Mouse (Mus musculus) liver, embryonic 13.5 days (tissue): ENCODE data around the gene Atp6v1d. TPM values are rescaled to one million over a fixed set of nuclear protein-coding genes. Genes with fewer than 3 reads are reported as not detected.
A peak's percentile ranks its signal among the peaks of the same experiment; 100 is the strongest.

ENCODE experiments used
- ATAC-seq: fragments of 200-750 bp; cut with Nextera tagmentation; 2 replicates; pipeline ENCODE4 v1.8.0; 2017; ENCODE audit warnings: low read depth, mild to moderate bottlenecking, moderate number of reproducible peaks, moderate library complexity
- DNase-seq: peaks from one replicate; pipeline ENCODE4 v3.0.0; 2022
- H3K27ac ChIP-seq: fragments of 300-500 bp; sonication (generic); 2 replicates; pipeline ENCODE4 v1.5.1; 2015; ENCODE audit warnings: moderate library complexity, mild to moderate bottlenecking, inconsistent platforms
- H3K27me3 ChIP-seq: fragments of 300-500 bp; sonication (generic); 2 replicates; pipeline ENCODE4 v1.6.1; 2015; ENCODE audit warnings: mild to moderate bottlenecking, inconsistent platforms
- H3K36me3 ChIP-seq: fragments of 300-500 bp; sonication (generic); 2 replicates; pipeline ENCODE4 v1.6.1; 2015; ENCODE audit warnings: mild to moderate bottlenecking, inconsistent platforms
- H3K4me1 ChIP-seq: fragments of 300-500 bp; sonication (generic); replicated peaks from 2 replicates; pipeline ENCODE4 v1.6.1; 2015; ENCODE audit warnings: inconsistent platforms
- H3K4me2 ChIP-seq: fragments of 300-500 bp; sonication (generic); 2 replicates; pipeline ENCODE4 v1.6.1; 2015; ENCODE audit warnings: inconsistent platforms, mild to moderate bottlenecking, moderate library complexity
- H3K4me3 ChIP-seq: fragments of 300-500 bp; sonication (generic); replicated peaks from 2 replicates; pipeline ENCODE4 v1.5.1; 2015; ENCODE audit warnings: mild to moderate bottlenecking, inconsistent platforms
- H3K9ac ChIP-seq: fragments of 300-500 bp; sonication (generic); 2 replicates; pipeline ENCODE4 v1.6.1; 2015; ENCODE audit warnings: mild to moderate bottlenecking, inconsistent platforms
- H3K9me3 ChIP-seq: fragments of 300-500 bp; sonication (generic); replicated peaks from 2 replicates; pipeline ENCODE4 v1.6.1; 2016; ENCODE audit warnings: inconsistent platforms
- WGBS: fragments of 180-500 bp; shearing (Covaris S2); methylation state at CpG from one replicate; pipeline ENCODE4 v1.1.7; 2015; ENCODE audit not compliant: insufficient replicate concordance; 5-methylcytosine and 5-hydroxymethylcytosine counted together
- polyA plus RNA-seq: library from polyadenylated mRNA; unstranded; fragments of >200 nt; fragmentation: Nextera tagmentation; extraction: Ambion mirVana; gene quantifications from 2 replicates; pipeline ENCODE4 v1.2.1, GENCODE M21; 2015

Gene Atp6v1d
- polyA plus RNA-seq, 1 experiment from 2014 or later: 28.0 TPM

GRCm38 (mm10) chr12:78874581-78874980 is 13.1 kb upstream of the Atp6v1d start:
- 93% methylated on average over 3 of the region's 3 CpGs for WGBS
- H3K36me3 ChIP-seq: peaks cover 76% of the 10 kb centered on the region
- ATAC-seq: no peak

GRCm38 (mm10) chr12:78868115-78868514 is 6.7 kb upstream of the Atp6v1d start:
- Histone ChIP-seq H3K27me3 (no peaks in the 10 kb centered on the region), H3K4me1 (peaks cover 21% of the 10 kb centered on the region), H3K36me3 (peaks cover 60% of the 10 kb centered on the region), H3K9ac (no peak overlapping the region), H3K4me3 (no peak overlapping the region), H3K27ac (no peak overlapping the region), H3K4me2 (no peak overlapping the region), H3K9me3 (no peaks in the 10 kb centered on the region)
- 69% methylated on average over 1 of the region's 1 CpGs for WGBS
- ATAC-seq (no peak), DNase-seq (no peak)

More at GRCm38 (mm10) chr12:78874581-78874980, 13.1 kb upstream of the Atp6v1d start:
- no peak overlapping the region for H3K4me3 ChIP-seq
- H3K27ac ChIP-seq: no peak overlapping the region
- no peak overlapping the region for H3K9ac ChIP-seq
- no peaks in the 10 kb centered on the region for H3K27me3 ChIP-seq
- H3K9me3 ChIP-seq: no peaks in the 10 kb centered on the region
- DNase-seq: no peak
- no peak overlapping the region for H3K4me2 ChIP-seq
- H3K4me1 ChIP-seq: no peaks in the 10 kb centered on the region

GRCm38 (mm10) chr12:78865434-78865833 is 4.0 kb upstream of the Atp6v1d start:
- DNase-seq: peak; percentile 53

DNA sequence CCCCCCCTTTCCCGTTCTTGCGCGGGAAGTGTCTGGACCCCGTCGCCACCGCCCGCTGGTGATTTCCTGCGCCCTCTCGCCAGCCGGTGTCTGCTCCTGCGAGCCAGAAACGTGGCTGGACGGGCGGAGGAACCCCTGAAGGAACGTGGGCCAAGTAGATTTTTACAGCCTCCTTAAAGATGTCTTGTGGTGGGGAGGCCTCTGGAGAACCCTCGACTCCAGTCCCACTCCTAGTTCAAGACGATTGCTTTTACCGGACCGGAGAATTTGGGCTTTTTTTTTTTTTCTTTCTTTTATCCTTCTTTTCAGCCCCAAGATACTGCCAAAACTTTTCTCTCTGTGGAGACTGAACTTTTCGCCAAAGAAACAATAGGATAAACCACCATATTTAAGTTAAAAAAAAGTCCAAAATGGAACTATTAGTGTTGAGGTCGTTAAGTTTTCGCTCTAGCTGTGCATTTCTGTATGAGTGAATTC is 854 bp upstream of the Atp6v1d start:
- peaks cover 16% of the 10 kb centered on the region for H3K36me3 ChIP-seq
- peak; percentile 25 for ATAC-seq
- H3K4me1 ChIP-seq: peaks cover 53% of the 10 kb centered on the region
- H3K4me3 ChIP-seq: peak overlapping the region; percentile 86
- WGBS: 0% methylated on average over 22 of the region's 22 CpGs
- H3K9ac ChIP-seq: peak overlapping the region; percentile 90
- H3K9me3 ChIP-seq: no peaks in the 10 kb centered on the region
- H3K27me3 ChIP-seq: no peaks in the 10 kb centered on the region
- peak overlapping the region; percentile 91 for H3K27ac ChIP-seq
- DNase-seq: no peak
- H3K4me2 ChIP-seq: peak overlapping the region; percentile 85

More at GRCm38 (mm10) chr12:78865434-78865833, 4.0 kb upstream of the Atp6v1d start:
- no peak overlapping the region for H3K4me3 ChIP-seq
- H3K4me1 ChIP-seq: peaks cover 30% of the 10 kb centered on the region
- peak overlapping the region; percentile 6; the same call in 1 of the 2 replicates for H3K4me2 ChIP-seq
- H3K27ac ChIP-seq: no peak overlapping the region
- no peak overlapping the region for H3K9ac ChIP-seq
- no peak for ATAC-seq
- H3K9me3 ChIP-seq: no peaks in the 10 kb centered on the region
- peaks cover 46% of the 10 kb centered on the region for H3K36me3 ChIP-seq
- H3K27me3 ChIP-seq: no peaks in the 10 kb centered on the region
- WGBS: 82% methylated on average over 1 of the region's 1 CpGs

GRCm38 (mm10) chr12:78860921-78861495 is 430 bp downstream of the Atp6v1d start:
- no peaks in the 10 kb centered on the region for H3K9me3 ChIP-seq
- H3K9ac ChIP-seq: peak overlapping the region; percentile 90
- DNase-seq (no peak), ATAC-seq (no peak)
- no peaks in the 10 kb centered on the region for H3K27me3 ChIP-seq
- H3K4me3 ChIP-seq: peak overlapping the region; percentile 86
- under 1% methylated on average over 30 of the region's 30 CpGs for WGBS
- peak overlapping the region; percentile 91 for H3K27ac ChIP-seq
- H3K36me3 ChIP-seq: peaks cover 14% of the 10 kb centered on the region
- H3K4me2 ChIP-seq: peak overlapping the region; percentile 85
- peaks cover 53% of the 10 kb centered on the region for H3K4me1 ChIP-seq

DNA sequence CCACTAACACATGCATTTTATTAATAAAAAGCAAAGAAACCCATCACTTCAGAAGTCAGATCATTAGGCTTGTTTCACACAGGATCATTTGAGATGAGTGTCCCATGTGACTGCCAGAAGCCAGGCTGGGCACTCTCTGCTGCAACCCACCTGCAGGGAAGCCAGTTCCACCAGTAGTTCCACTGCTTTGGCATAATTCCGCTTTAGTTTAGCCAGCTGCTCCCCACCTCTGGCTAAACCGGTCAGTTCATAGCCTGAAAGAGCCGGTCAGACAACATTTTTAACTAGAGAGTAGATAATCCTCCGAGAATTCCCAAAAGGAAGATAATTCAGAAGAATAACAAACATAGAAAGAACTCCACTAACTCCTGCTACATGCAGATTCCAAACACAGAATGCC is 13.2 kb downstream of the Atp6v1d start:
- H3K4me3 ChIP-seq: no peak overlapping the region
- no peak for ATAC-seq
- H3K9me3 ChIP-seq: no peaks in the 10 kb centered on the region
- no peak overlapping the region for H3K4me2 ChIP-seq
- no peaks in the 10 kb centered on the region for H3K27me3 ChIP-seq
- no peak overlapping the region for H3K9ac ChIP-seq
- WGBS: 86% methylated on average over 4 of the region's 4 CpGs
- no peak for DNase-seq
- no peak overlapping the region for H3K27ac ChIP-seq
- H3K36me3 ChIP-seq: peaks cover 41% of the 10 kb centered on the region
- H3K4me1 ChIP-seq: no peaks in the 10 kb centered on the region

- Histone ChIP-seq H3K27me3 (no peaks in the 10 kb centered on the region), H3K4me3 (no peak overlapping the region), H3K36me3 (peaks cover 44% of the 10 kb centered on the region), H3K9ac (no peak overlapping the region), H3K27ac (no peak overlapping the region), H3K4me2 (no peak overlapping the region), H3K4me1 (no peaks in the 10 kb centered on the region), H3K9me3 (no peaks in the 10 kb centered on the region)
- DNase-seq (no peak), ATAC-seq (no peak)
- 79% methylated on average over 1 of the region's 1 CpGs for WGBS
Observed at GRCm38 (mm10) chr12:78842429-78842828, 19.0 kb downstream of the Atp6v1d start.

DNA sequence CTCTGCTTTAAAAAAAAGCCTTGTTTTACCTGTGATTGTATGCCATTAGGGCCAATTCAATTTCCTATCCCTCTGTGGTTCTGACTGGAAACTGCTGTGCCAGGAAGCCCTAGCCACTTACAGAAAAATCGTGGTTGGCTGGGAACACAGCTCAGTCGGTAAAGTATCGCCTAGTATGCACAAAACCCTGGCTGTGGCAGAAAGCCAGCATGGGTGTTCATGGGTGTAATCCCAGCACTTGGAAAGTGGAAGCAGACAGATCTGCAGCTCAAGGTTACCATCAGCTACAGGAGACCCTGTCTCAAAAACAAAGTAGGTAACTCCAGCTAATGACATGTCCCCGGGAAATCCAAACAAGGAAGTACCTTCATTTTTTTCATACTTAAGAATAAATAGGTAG is 21.5 kb downstream of the Atp6v1d start:
- Histone ChIP-seq H3K4me2 (no peak overlapping the region), H3K9ac (no peak overlapping the region), H3K4me1 (no peaks in the 10 kb centered on the region; the same call in 1 of the 2 replicates), H3K4me3 (no peak overlapping the region), H3K36me3 (peaks cover 50% of the 10 kb centered on the region), H3K27me3 (no peaks in the 10 kb centered on the region), H3K9me3 (no peaks in the 10 kb centered on the region), H3K27ac (no peak overlapping the region)
- ATAC-seq (no peak), DNase-seq (no peak)
- WGBS: 76% methylated on average over 4 of the region's 4 CpGs

DNA sequence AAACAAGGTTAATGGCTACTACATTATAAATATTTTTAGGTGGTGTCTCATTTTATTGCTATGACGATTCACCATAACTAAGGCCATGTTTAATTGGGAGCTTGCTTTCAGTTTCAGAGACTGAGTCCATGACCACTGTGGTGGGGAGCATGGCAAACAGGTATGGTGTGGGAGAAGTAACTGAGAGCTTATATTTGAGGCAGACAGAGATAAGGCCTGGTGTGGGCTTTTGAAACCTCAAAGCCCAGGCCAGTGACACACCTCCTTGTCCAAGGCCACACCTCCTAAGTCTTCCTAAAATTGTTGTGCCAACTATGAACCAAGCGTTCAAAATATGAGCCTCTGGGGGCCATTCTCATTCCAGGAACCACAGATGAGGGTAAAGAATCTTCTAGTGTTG is 26.9 kb downstream of the Atp6v1d start:
- peaks cover 3% of the 10 kb centered on the region; the same call in 1 of the 2 replicates for H3K4me1 ChIP-seq
- no peak overlapping the region for H3K4me2 ChIP-seq
- H3K9ac ChIP-seq: no peak overlapping the region
- H3K36me3 ChIP-seq: peaks cover 36% of the 10 kb centered on the region
- ATAC-seq (peak; percentile 53; the same call in 1 of the 2 replicates), DNase-seq (no peak)
- 77% methylated on average over 2 of the region's 2 CpGs for WGBS
- no peak overlapping the region for H3K27ac ChIP-seq
- H3K27me3 ChIP-seq: no peaks in the 10 kb centered on the region
- no peaks in the 10 kb centered on the region for H3K9me3 ChIP-seq
- no peak overlapping the region for H3K4me3 ChIP-seq

DNA sequence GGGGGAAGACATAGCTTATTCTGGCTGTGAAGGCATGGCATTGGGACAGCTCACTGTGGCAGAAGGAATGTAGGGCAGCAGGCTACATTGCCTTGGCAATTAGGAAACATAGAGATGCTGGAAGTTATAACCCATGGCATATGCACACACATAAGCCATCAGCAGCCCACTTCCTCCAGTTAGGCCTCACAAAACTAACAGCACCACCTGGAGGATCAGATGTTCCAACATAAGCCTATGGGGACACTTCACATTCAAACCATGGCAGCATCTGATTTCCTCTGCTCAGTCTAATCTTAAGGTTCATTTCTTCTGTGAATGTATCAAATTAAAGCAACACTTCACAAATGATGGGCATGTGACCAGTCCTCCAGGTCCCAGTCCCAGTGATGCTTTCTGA is 47.0 kb downstream of the Atp6v1d start:
- no peak overlapping the region for H3K9ac ChIP-seq
- H3K36me3 ChIP-seq: no peaks in the 10 kb centered on the region
- H3K9me3 ChIP-seq: no peaks in the 10 kb centered on the region
- no peak for DNase-seq
- H3K27ac ChIP-seq: no peak overlapping the region
- ATAC-seq: no peak
- no peaks in the 10 kb centered on the region for H3K27me3 ChIP-seq
- H3K4me1 ChIP-seq: no peaks in the 10 kb centered on the region
- H3K4me2 ChIP-seq: no peak overlapping the region
- no peak overlapping the region for H3K4me3 ChIP-seq

GRCm38 (mm10) chr12:78801836-78802235 is 59.6 kb downstream of the Atp6v1d start:
- no peak overlapping the region for H3K9ac ChIP-seq
- H3K4me2 ChIP-seq: no peak overlapping the region
- H3K27ac ChIP-seq: no peak overlapping the region
- DNase-seq (no peak), ATAC-seq (no peak)
- H3K4me1 ChIP-seq: no peaks in the 10 kb centered on the region
- H3K9me3 ChIP-seq: no peaks in the 10 kb centered on the region
- H3K36me3 ChIP-seq: peaks cover 18% of the 10 kb centered on the region; the same call in 1 of the 2 replicates
- no peak overlapping the region for H3K4me3 ChIP-seq
- H3K27me3 ChIP-seq: no peaks in the 10 kb centered on the region

- Histone ChIP-seq H3K9me3 (no peaks in the 10 kb centered on the region), H3K9ac (no peak overlapping the region), H3K4me2 (no peak overlapping the region), H3K36me3 (peaks cover 18% of the 10 kb centered on the region; the same call in 1 of the 2 replicates), H3K27me3 (no peaks in the 10 kb centered on the region), H3K4me1 (no peaks in the 10 kb centered on the region), H3K4me3 (no peak overlapping the region), H3K27ac (no peak overlapping the region)
- ATAC-seq: no peak
- 75% methylated on average over 3 of the region's 3 CpGs for WGBS
- DNase-seq: no peak
Observed at GRCm38 (mm10) chr12:78800036-78800435, 61.4 kb downstream of the Atp6v1d start.
